Comparison of ENCODE assay signal across 22 mouse cellular contexts in genomic region chr1:151939987-151940386, GRCm38 (mm10).
DNase-seq lines count a peak whose midpoint lies in the region; ATAC-seq and TF ChIP-seq lines count a peak whose summit lies in the region.
"Had no signal": no experiment of that assay in that cellular context is flagged by ENCODE, and none has a peak within 500 bp of the region (broad histone marks: within the 10 kb centered on the region; RNA-seq: fewer than 3 reads in every experiment).

No protein-coding gene starts in this region.

- TF ChIP-seq CTCF in gastrocnemius, adult 2 months (IDR thresholded peaks at IDR 0.05), result no peak

- intact Hi-C loops in gastrocnemius, adult 2 months (cut with DNase I), result no loop called here

- no peaks in the 10 kb centered on the region for H3K36me3 ChIP-seq in heart, embryonic 15.5 days
- no peaks in the 10 kb centered on the region for H3K36me3 ChIP-seq in liver, embryonic 12.5 days
- H3K36me3 ChIP-seq in liver, embryonic 16.5 days (ENCODE audit: control insufficient read depth, insufficient read depth), result no peaks in the 10 kb centered on the region
- H3K36me3 ChIP-seq: embryonic facial prominence, embryonic 15.5 days; hindbrain, embryonic 13.5 days; limb, embryonic 12.5 days; liver, embryonic 15.5 days; midbrain, embryonic 12.5 days; neural tube, embryonic 12.5 days had no signal

- H3K4me2 ChIP-seq in heart, embryonic 15.5 days, result peak overlapping the region; percentile 17
- no peak overlapping the region; the same call in 1 of the 2 replicates for H3K4me2 ChIP-seq in liver, embryonic 12.5 days
- no peak overlapping the region for H3K4me2 ChIP-seq in liver, embryonic 16.5 days (ENCODE audit: low read depth, low read length)
- H3K4me2 ChIP-seq: embryonic facial prominence, embryonic 15.5 days; hindbrain, embryonic 13.5 days; limb, embryonic 12.5 days; liver, embryonic 15.5 days; midbrain, embryonic 12.5 days; neural tube, embryonic 12.5 days had no signal

- no peak overlapping the region for H3K4me3 ChIP-seq in gastrocnemius, adult 2 months
- no peak overlapping the region for H3K4me3 ChIP-seq in heart, embryonic 15.5 days
- no peak overlapping the region for H3K4me3 ChIP-seq in liver, embryonic 12.5 days
- no peak overlapping the region for H3K4me3 ChIP-seq in liver, embryonic 16.5 days (ENCODE audit: low read depth, low read length)
- H3K4me3 ChIP-seq: embryonic facial prominence, embryonic 15.5 days; hindbrain, embryonic 13.5 days; limb, embryonic 12.5 days; liver, embryonic 15.5 days; midbrain, embryonic 12.5 days; neural tube, embryonic 12.5 days had no signal

- 0 out of 2 replicates have a peak overlapping the region, but pooled peaks have one; percentile 12 for H3K27ac ChIP-seq in gastrocnemius, adult 2 months
- H3K27ac ChIP-seq in heart, embryonic 15.5 days, result no peak overlapping the region
- H3K27ac ChIP-seq in liver, embryonic 12.5 days, result no peak overlapping the region
- H3K27ac ChIP-seq in liver, embryonic 16.5 days (ENCODE audit: low read length), result no peak overlapping the region
- H3K27ac ChIP-seq: embryonic facial prominence, embryonic 15.5 days; hindbrain, embryonic 13.5 days; limb, embryonic 12.5 days; liver, embryonic 15.5 days; midbrain, embryonic 12.5 days; neural tube, embryonic 12.5 days; stomach, postnatal 0 days had no signal

- no peaks in the 10 kb centered on the region for H3K27me3 ChIP-seq in heart, embryonic 15.5 days
- H3K27me3 ChIP-seq in liver, embryonic 12.5 days (replicated peaks), result no peaks in the 10 kb centered on the region; the same call in 1 of the 2 replicates
- H3K27me3 ChIP-seq in liver, embryonic 16.5 days (ENCODE audit: control insufficient read depth, insufficient read depth, low read depth, low read length), result no peaks in the 10 kb centered on the region
- H3K27me3 ChIP-seq: CH12.LX; embryonic facial prominence, embryonic 15.5 days; hindbrain, embryonic 13.5 days; limb, embryonic 12.5 days; liver, embryonic 15.5 days; midbrain, embryonic 12.5 days; neural tube, embryonic 12.5 days had no signal

- H3K9ac ChIP-seq in heart, embryonic 15.5 days, result no peak overlapping the region
- H3K9ac ChIP-seq in liver, embryonic 12.5 days, result no peak overlapping the region
- no peak overlapping the region for H3K9ac ChIP-seq in liver, embryonic 16.5 days (ENCODE audit: low read depth, low read length)
- H3K9ac ChIP-seq: embryonic facial prominence, embryonic 15.5 days; hindbrain, embryonic 13.5 days; limb, embryonic 12.5 days; liver, embryonic 15.5 days; midbrain, embryonic 12.5 days; neural tube, embryonic 12.5 days had no signal

- H3K9me3 ChIP-seq in heart, embryonic 15.5 days (replicated peaks), result no peaks in the 10 kb centered on the region
- no peaks in the 10 kb centered on the region for H3K9me3 ChIP-seq in liver, embryonic 12.5 days (replicated peaks)
- H3K9me3 ChIP-seq in liver, embryonic 16.5 days (replicated peaks; ENCODE audit: control insufficient read depth, low read length), result no peaks in the 10 kb centered on the region
- H3K9me3 ChIP-seq: embryonic facial prominence, embryonic 15.5 days; hindbrain, embryonic 13.5 days; limb, embryonic 12.5 days; liver, embryonic 15.5 days; midbrain, embryonic 12.5 days; neural tube, embryonic 12.5 days had no signal

- DNase-seq in gastrocnemius, adult 2 months, result no peak
- no peak for DNase-seq in gastrocnemius, postnatal 25 days
- DNase-seq in heart, adult 9 months (ENCODE audit: low spot score in 2 of 2), result no peak
- no peak for DNase-seq in liver
- DNase-seq in layer of hippocampus, postnatal 25 days (ENCODE audit: extremely low spot score in 1 of 2, low spot score in 1 of 2), result no peak
- DNase-seq: adrenal gland, postnatal 25 days; cerebellum, adult 11 months; cerebellum, postnatal 14 days; gastrocnemius, postnatal 14 days; kidney, adult 11 months; right cerebral cortex, adult 18-20 months had no signal

- ATAC-seq in heart, embryonic 15.5 days (replicated peaks; ENCODE audit: insufficient number of reproducible peaks, insufficient read depth, low FRiP score, low read depth), result no peak
- peak; percentile 43; the same call in 1 of the 2 replicates for ATAC-seq in liver, embryonic 12.5 days
- peak; percentile 32; the same call in 1 of the 2 replicates for ATAC-seq in liver, embryonic 16.5 days (ENCODE audit: low read depth)

- WGBS in heart, embryonic 15.5 days, result 38% methylated on average over 8 of the region's 8 CpGs
- WGBS in liver, embryonic 12.5 days (ENCODE audit: insufficient replicate concordance), result 20% methylated on average over 8 of the region's 8 CpGs
- 23% methylated on average over 8 of the region's 8 CpGs for WGBS in liver, embryonic 16.5 days (ENCODE audit: insufficient replicate concordance)

- peaks cover 46% of the 10 kb centered on the region for H3K4me1 ChIP-seq in heart, embryonic 15.5 days (replicated peaks)
- H3K4me1 ChIP-seq in liver, embryonic 12.5 days, result peaks cover 33% of the 10 kb centered on the region
- no peaks in the 10 kb centered on the region; the same call in 1 of the 2 replicates for H3K4me1 ChIP-seq in liver, embryonic 16.5 days (ENCODE audit: control insufficient read depth, low read depth, low read length)
